Mouse (Mus musculus): ENCODE results near the gene Ppbp. TPM values are rescaled to one million over a fixed set of nuclear protein-coding genes. Genes with fewer than 3 reads are reported as not detected.
"Not testable (repeated sequence)": the region's sequence is repeated elsewhere in the genome, so short reads cannot be mapped to it uniquely, and the experiment has no call there.

Gene Ppbp
- polyA plus RNA-seq, 1 experiment from 2014 or later = 3.5 TPM

DNA sequence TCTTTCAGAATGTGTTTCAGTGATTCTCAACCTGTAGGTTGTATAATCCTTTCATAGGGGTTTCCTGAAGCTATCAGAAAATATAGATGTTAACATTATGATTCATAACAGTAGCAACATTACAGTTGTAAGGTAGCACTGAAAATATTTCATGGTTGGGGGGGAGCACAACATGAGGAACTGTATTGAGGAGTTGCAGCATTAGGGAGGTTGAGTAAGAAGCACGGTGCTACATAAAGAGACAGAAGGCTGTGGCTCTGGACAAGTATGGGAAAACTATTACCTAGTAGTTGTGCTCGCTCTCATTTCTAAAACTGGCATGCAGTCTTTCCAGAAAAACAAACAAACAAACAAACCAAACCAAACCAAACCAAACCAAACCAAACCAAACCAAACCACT, 27.1 kb downstream of the Ppbp start:
- not testable (repeated sequence) for H3K4me3 ChIP-seq (ENCODE audit: low read depth, low read length); H3K4me1 ChIP-seq (replicated peaks; ENCODE audit: control insufficient read depth, insufficient read depth, low read length); H3K27ac ChIP-seq (ENCODE audit: low read depth); H3K4me2 ChIP-seq (ENCODE audit: low read length); H3K9me3 ChIP-seq (ENCODE audit: control insufficient read depth, low read length); H3K9ac ChIP-seq (ENCODE audit: low read length); ATAC-seq (replicated peaks; ENCODE audit: low FRiP score, low TSS enrichment, low read depth); H3K36me3 ChIP-seq (ENCODE audit: control insufficient read depth, insufficient read depth, low read length); H3K27me3 ChIP-seq (replicated peaks; ENCODE audit: control insufficient read depth, insufficient read depth, low read length); DNase-seq (ENCODE audit: low spot score)
- WGBS = 93% methylated on average over 2 of the region's 2 CpGs

DNA sequence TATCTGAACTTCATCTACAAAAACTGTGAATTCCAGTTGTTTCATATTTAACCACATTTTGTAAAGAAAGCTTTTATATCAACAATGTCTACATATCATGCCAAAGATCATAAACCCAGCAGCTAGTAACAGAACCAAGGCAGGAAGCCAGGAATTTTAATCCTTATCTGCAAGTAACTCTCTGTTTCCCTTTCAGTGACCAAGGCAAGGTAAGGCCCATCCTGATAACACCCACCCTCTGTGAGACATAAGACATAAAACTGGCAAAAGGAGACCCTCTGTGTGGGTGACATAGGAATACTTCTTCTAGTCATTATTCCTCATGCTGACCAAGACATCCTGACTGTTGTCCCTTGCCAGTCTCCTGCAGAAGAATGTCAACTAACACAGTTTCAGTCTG, 36.3 kb downstream of the Ppbp start:
- no peak for ATAC-seq (replicated peaks; ENCODE audit: low FRiP score, low TSS enrichment, low read depth)
- no peak for DNase-seq (ENCODE audit: low spot score)
- no peaks in the 10 kb centered on the region for H3K36me3 ChIP-seq (ENCODE audit: control insufficient read depth, insufficient read depth, low read length)

DNA sequence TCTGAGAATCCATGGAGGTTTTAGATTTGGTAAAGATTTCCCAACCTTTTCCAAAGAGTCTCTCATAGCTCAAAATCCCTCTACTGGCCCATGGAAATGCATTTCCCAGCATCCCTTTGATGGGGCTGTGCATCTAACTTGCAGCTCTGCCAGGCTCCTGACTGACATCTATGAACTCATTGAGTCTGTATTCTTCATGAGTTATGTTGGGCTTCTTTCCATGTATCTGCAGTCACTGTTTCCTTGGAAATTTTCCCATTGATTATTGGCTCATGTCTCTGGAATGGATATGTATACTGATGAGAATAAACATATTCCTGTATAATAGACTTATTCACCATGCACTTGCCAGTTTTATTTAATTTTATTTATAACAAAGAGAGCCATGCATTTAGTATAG, 37.7 kb downstream of the Ppbp start:
- no peaks in the 10 kb centered on the region for H3K36me3 ChIP-seq (ENCODE audit: control insufficient read depth, insufficient read depth, low read length)
- H3K4me2 ChIP-seq (ENCODE audit: low read length) = no peak overlapping the region
- no peak overlapping the region for H3K9ac ChIP-seq (ENCODE audit: low read length)
- no peak overlapping the region for H3K27ac ChIP-seq (ENCODE audit: low read depth)
- H3K9me3 ChIP-seq (ENCODE audit: control insufficient read depth, low read length) = no peaks in the 10 kb centered on the region
- no peaks in the 10 kb centered on the region for H3K27me3 ChIP-seq (replicated peaks; ENCODE audit: control insufficient read depth, insufficient read depth, low read length)
- DNase-seq (ENCODE audit: low spot score) = no peak
- no peaks in the 10 kb centered on the region for H3K4me1 ChIP-seq (replicated peaks; ENCODE audit: control insufficient read depth, insufficient read depth, low read length)
- ATAC-seq (replicated peaks; ENCODE audit: low FRiP score, low TSS enrichment, low read depth) = no peak
- no peak overlapping the region for H3K4me3 ChIP-seq (ENCODE audit: low read depth, low read length)

More for the DNA sequence above, 36.3 kb downstream of the Ppbp start:
- H3K9ac ChIP-seq (ENCODE audit: low read length) = no peak overlapping the region
- no peak overlapping the region for H3K4me2 ChIP-seq (ENCODE audit: low read length)
- H3K27ac ChIP-seq (ENCODE audit: low read depth) = no peak overlapping the region
- H3K9me3 ChIP-seq (ENCODE audit: control insufficient read depth, low read length) = no peaks in the 10 kb centered on the region
- H3K27me3 ChIP-seq (replicated peaks; ENCODE audit: control insufficient read depth, insufficient read depth, low read length) = no peaks in the 10 kb centered on the region
- H3K4me3 ChIP-seq (ENCODE audit: low read depth, low read length) = no peak overlapping the region
- H3K4me1 ChIP-seq (replicated peaks; ENCODE audit: control insufficient read depth, insufficient read depth, low read length) = no peaks in the 10 kb centered on the region

DNA sequence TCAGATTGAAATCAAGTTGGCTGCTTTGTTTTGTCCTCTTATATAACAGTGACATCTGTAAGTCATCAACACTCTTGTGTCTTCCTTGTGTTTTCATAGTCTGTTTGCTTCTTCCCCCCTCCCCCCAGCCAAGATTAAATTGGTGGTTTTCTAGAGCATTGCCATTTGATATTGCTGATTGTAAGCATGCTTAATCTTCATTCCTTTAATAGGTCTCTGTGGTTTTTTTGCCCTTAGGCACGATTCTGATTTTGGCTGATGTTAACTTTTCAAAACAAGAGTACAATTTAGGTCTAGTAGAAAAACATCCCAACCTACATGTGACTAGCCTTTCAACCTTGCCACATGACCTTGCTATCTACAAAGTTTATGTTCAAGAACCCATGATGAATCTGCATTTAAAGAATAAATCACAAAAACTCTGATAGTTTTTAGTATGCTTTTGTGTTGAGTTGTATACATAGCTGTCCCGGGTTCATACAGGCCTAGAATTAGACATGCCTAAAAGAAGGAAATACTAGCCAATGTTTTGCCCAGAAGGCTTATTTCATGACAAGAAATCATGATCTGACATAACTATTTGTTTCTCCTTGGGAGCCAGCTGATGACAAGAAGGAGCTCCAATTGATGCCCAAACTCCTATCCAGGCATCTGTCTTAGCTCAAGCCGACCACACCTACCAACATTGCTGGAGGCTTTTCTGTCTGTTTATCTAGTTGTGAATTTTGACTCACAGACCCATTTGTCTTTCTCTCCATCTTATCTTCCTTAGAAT, 39.0 kb downstream of the Ppbp start:
- H3K27ac ChIP-seq (ENCODE audit: low read depth) = no peak overlapping the region
- H3K9ac ChIP-seq (ENCODE audit: low read length) = no peak overlapping the region
- no peaks in the 10 kb centered on the region for H3K36me3 ChIP-seq (ENCODE audit: control insufficient read depth, insufficient read depth, low read length)
- H3K9me3 ChIP-seq (ENCODE audit: control insufficient read depth, low read length) = no peaks in the 10 kb centered on the region
- no peak overlapping the region for H3K4me3 ChIP-seq (ENCODE audit: low read depth, low read length)
- DNase-seq (ENCODE audit: low spot score) (no peak), ATAC-seq (replicated peaks; ENCODE audit: low FRiP score, low TSS enrichment, low read depth) (no peak)
- no peaks in the 10 kb centered on the region for H3K27me3 ChIP-seq (replicated peaks; ENCODE audit: control insufficient read depth, insufficient read depth, low read length)
- 60% methylated on average over 3 of the region's 3 CpGs for WGBS
- no peaks in the 10 kb centered on the region for H3K4me1 ChIP-seq (replicated peaks; ENCODE audit: control insufficient read depth, insufficient read depth, low read length)
- H3K4me2 ChIP-seq (ENCODE audit: low read length) = no peak overlapping the region

Small RNA genes within 50 kb of the gene (microRNA-seq; reads per million reads assigned to microRNA genes)
- gene Gm24322 = not detected

Other genes starting within 250 kb of the Ppbp start
- 8.9 and 9.3 TPM in 2 replicates for gene Afm, start 249.6 kb upstream of the Ppbp start, polyA plus RNA-seq (2014; fragmentation: Nextera tagmentation; extraction: Ambion mirVana)
- 0.18 and 0.20 TPM in 2 replicates for gene 5830473C10Rik, start 207.4 kb upstream of the Ppbp start, polyA plus RNA-seq (2014; fragmentation: Nextera tagmentation; extraction: Ambion mirVana)
- 11.7 and 12.0 TPM in 2 replicates for gene Rassf6, start 127.9 kb upstream of the Ppbp start, polyA plus RNA-seq (2014; fragmentation: Nextera tagmentation; extraction: Ambion mirVana)
- gene Cxcl5, start 9.2 kb upstream of the Ppbp start, polyA plus RNA-seq (2014; fragmentation: Nextera tagmentation; extraction: Ambion mirVana) = 0.34 TPM in 2 replicates
- gene Pf4, start 3.9 kb downstream of the Ppbp start, polyA plus RNA-seq (2014; fragmentation: Nextera tagmentation; extraction: Ambion mirVana) = 44.3 and 55.9 TPM in 2 replicates
- not detected in 2 replicates for gene Cxcl3, start 17.6 kb downstream of the Ppbp start, polyA plus RNA-seq (2014; fragmentation: Nextera tagmentation; extraction: Ambion mirVana)
- gene Cxcl15, start 26.0 kb downstream of the Ppbp start, polyA plus RNA-seq (2014; fragmentation: Nextera tagmentation; extraction: Ambion mirVana) = 0.19 TPM in 1 of 2 replicates, not detected in the other
- 0.42 and 1.1 TPM in 2 replicates for gene Cxcl1, start 122.7 kb downstream of the Ppbp start, polyA plus RNA-seq (2014; fragmentation: Nextera tagmentation; extraction: Ambion mirVana)
- not detected in 2 replicates for gene Cxcl2, start 135.4 kb downstream of the Ppbp start, polyA plus RNA-seq (2014; fragmentation: Nextera tagmentation; extraction: Ambion mirVana)
- gene Mthfd2l, start 162.6 kb downstream of the Ppbp start, polyA plus RNA-seq (2014; fragmentation: Nextera tagmentation; extraction: Ambion mirVana) = 46.8 and 49.7 TPM in 2 replicates

Measured in intestine, embryonic 14.5 days (tissue).